Mouse (Mus musculus) E14TG2a.4 (cell line): ENCODE data around the gene Cds2.

Experiments used
- CTCF ChIP-seq: conservative IDR thresholded peaks from 2 replicates; pipeline ENCODE4 v1.5.1; 2014; ENCODE audit warnings: low read length
- POU5F1 ChIP-seq: IDR thresholded peaks from 2 replicates; pipeline ENCODE4 v1.6.1; 2014; ENCODE audit warnings: low read length, borderline replicate concordance

DNA sequence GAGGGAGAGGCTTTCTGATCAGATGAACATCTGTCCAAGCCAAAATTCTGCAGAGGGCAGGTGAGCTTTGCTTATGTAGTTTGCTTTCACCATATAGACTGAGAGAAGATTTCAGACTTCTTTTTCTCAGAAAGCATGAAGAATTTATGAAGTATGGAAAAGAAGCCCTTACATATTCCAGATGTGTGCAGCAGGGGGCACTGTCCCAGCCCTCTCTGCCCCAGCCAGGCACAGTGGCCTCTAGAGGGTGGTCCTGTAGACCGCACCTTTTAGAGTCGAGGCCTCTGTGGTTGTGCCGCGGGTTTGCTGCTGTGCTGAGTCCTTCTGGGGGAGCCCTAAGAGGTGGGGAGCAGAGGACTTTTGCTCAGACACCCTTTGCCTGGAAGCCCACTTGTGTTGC lies 43.0 kb downstream of the Cds2 start:
- peak; percentile 91 for TF ChIP-seq CTCF
- no peak for TF ChIP-seq POU5F1
